Mouse (Mus musculus): ENCODE measurements around the gene Slc27a1.
"Not testable (repeated sequence)": the region's sequence is repeated elsewhere in the genome, so short reads cannot be mapped to it uniquely, and the experiment has no call there.

- not testable (repeated sequence) for TF ChIP-seq CTCF (IDR thresholded peaks at IDR 0.05; ENCODE audit: control insufficient read depth, insufficient read depth, insufficient read length); MAX (IDR thresholded peaks at IDR 0.05); FOSL1 (IDR thresholded peaks at IDR 0.05; ENCODE audit: insufficient read depth, low read length, poor library complexity, severe bottlenecking)
Observed at GRCm38 (mm10) chr8:71530735-71531467, 37.8 kb upstream of the Slc27a1 start.

Data from C2C12 (cell line).